Mouse (Mus musculus) stomach, embryonic 16.5 days (tissue): Measurements from ENCODE around the gene Fbxo3. TPM values are rescaled to one million over a fixed set of nuclear protein-coding genes. Genes with fewer than 3 reads are reported as not detected.
A peak's percentile ranks its signal among the peaks of the same experiment; 100 is the strongest.
"Not testable (repeated sequence)": the region's sequence is repeated elsewhere in the genome, so short reads cannot be mapped to it uniquely, and the experiment has no call there.

Source experiments
- ATAC-seq: fragments of 200-750 bp; cut with Nextera tagmentation; 2 replicates; pipeline ENCODE4 v1.8.0; 2017; ENCODE audit warnings: moderate number of reproducible peaks, moderate TSS enrichment; ENCODE audit not compliant: insufficient read depth, low FRiP score
- H3K27ac ChIP-seq: fragments of 300-500 bp; sonication (generic); 2 replicates; pipeline ENCODE4 v1.5.1; 2014; ENCODE audit warnings: low read length
- H3K27me3 ChIP-seq: fragments of 300-500 bp; sonication (generic); 2 replicates; pipeline ENCODE4 v1.6.1; 2014; ENCODE audit warnings: low read length, control low read depth, mixed read lengths; ENCODE audit not compliant: control insufficient read depth, insufficient read depth
- H3K36me3 ChIP-seq: fragments of 300-500 bp; sonication (generic); 2 replicates; pipeline ENCODE4 v1.6.1; 2014; ENCODE audit warnings: low read length; ENCODE audit not compliant: control insufficient read depth, insufficient read depth
- H3K4me1 ChIP-seq: fragments of 300-500 bp; sonication (generic); 2 replicates; pipeline ENCODE4 v1.6.1; 2014; ENCODE audit warnings: low read length, control low read depth, mixed read lengths; ENCODE audit not compliant: control insufficient read depth, insufficient read depth
- H3K4me2 ChIP-seq: fragments of 300-500 bp; sonication (generic); 2 replicates; pipeline ENCODE4 v1.6.1; 2014; ENCODE audit warnings: low read depth, low read length, mixed read lengths
- H3K4me3 ChIP-seq: fragments of 300-500 bp; sonication (generic); replicated peaks from 2 replicates; pipeline ENCODE4 v1.5.1; 2014; ENCODE audit warnings: mild to moderate bottlenecking, low read length
- H3K9ac ChIP-seq: fragments of 300-500 bp; sonication (generic); 2 replicates; pipeline ENCODE4 v1.6.1; 2014; ENCODE audit warnings: low read length
- H3K9me3 ChIP-seq: fragments of 300-500 bp; sonication (generic); replicated peaks from 2 replicates; pipeline ENCODE4 v1.6.1; 2016; ENCODE audit warnings: low read length, control low read depth; ENCODE audit not compliant: control insufficient read depth
- WGBS: fragments of 180-500 bp; shearing (Covaris S2); extraction: QIAGEN DNeasy Blood & Tissue Kit; methylation state at CpG from one replicate; pipeline ENCODE4 v1.1.7; 2014; 5-methylcytosine and 5-hydroxymethylcytosine counted together
- polyA plus RNA-seq: library from polyadenylated mRNA; unstranded; fragments of >200 nt; fragmentation: Nextera tagmentation; extraction: Ambion mirVana; gene quantifications from 2 replicates; pipeline ENCODE4 v1.2.1, GENCODE M21; 2015

Gene Fbxo3
- polyA plus RNA-seq, 1 experiment from 2014 or later = 64.2 TPM

DNA sequence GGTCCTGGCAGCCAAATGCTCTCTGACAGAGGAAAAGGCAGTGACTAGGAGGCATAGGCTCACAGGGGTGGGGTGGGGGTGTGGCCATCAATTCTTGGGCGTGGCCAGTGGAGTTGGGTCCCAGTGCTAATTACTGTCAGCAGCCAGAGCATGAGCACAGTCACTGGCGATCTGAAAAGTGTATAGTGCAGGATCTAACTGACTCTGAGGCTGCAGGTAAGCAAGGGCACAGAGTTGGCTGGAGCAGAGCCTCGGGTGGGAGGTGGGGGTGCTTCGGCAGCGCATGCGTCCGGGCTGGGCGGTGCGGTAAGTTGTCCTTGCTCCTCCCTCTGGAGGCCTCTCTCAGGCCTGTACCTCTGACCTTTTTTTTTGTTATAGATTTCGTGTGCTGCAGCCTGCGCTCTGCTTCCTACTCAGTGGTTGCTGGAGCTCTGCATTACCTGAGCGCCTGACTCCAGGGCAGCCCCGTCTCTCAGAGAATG lies 42.2 kb downstream of the Fbxo3 start, which contains the start of gene Cd59b:
Gene Cd59b, plus strand, starts transcription at position 146 of the 482 bp plus-strand sequence.
- peak; percentile 87 for ATAC-seq
- H3K4me1 ChIP-seq = no peaks in the 10 kb centered on the region
- peak within 1 kb of the TSS; percentile 51 for H3K4me3 ChIP-seq
- no peaks in the 10 kb centered on the region for H3K36me3 ChIP-seq
- no peak within 1 kb of the TSS; the same call in 1 of the 2 replicates for H3K27ac ChIP-seq
- no peaks in the 10 kb centered on the region for H3K27me3 ChIP-seq
- 9% methylated on average over 13 of the region's 13 CpGs for WGBS
- peak within 1 kb of the TSS; percentile 55 for H3K4me2 ChIP-seq
- H3K9me3 ChIP-seq = no peaks in the 10 kb centered on the region
- H3K9ac ChIP-seq = peak within 1 kb of the TSS; percentile 64

DNA sequence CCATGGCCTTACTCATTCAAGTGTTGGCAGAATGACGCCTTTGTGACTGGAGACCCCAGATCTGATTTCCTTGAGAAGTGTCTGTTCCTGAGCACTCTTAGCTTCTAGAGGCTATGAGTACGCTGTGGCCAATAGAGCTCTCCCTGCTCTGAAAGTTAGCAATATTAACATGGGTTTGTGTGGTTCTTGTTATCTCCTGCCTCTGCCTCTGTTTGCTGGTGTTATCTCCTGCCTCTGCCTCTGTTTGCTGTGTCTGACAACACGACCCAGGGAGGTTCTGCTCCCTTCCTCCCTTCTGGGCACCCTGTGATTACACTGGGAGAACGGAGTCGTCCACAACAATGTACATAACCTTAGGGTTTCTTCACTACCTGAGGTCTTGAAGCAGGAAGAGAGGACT lies 50.8 kb downstream of the Fbxo3 start:
- H3K4me2 ChIP-seq, H3K36me3 ChIP-seq, H3K9me3 ChIP-seq, H3K4me1 ChIP-seq, H3K27me3 ChIP-seq, H3K27ac ChIP-seq, H3K9ac ChIP-seq, H3K4me3 ChIP-seq: not testable (repeated sequence)
- ATAC-seq = peak; percentile 68
- WGBS = 37% methylated on average over 5 of the region's 5 CpGs

DNA sequence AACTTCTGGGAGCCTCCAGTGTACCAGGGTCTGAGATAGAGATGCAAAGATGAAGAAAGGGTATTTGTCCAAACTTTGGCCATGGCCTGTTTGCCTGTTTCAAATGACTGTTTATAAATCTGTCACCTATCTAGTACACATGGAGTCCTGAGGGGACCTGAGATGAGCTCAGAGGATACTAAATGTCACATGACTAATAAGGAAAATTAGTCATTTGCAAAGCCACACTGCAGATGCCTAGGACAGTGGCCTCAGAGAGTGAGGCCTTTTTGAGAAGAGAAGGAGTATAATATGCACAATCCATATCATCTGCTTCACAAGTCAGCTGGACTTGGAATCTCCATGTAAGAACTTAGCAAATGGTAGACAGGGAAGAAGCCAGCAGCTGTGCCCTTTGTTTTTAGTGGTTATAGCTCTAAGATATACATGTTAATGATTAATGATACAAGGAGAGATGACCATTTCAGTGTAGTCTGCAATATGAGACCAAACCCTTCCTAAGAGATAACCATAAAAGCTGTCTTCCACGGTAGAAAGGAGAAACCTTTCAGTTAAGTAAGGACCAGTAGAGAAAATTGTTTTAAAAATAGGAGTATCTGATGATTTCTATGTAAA lies 54.0 kb downstream of the Fbxo3 start:
- not testable (repeated sequence) for H3K9me3 ChIP-seq, H3K36me3 ChIP-seq, H3K4me2 ChIP-seq, H3K27me3 ChIP-seq, H3K9ac ChIP-seq, ATAC-seq, H3K4me3 ChIP-seq, H3K27ac ChIP-seq, H3K4me1 ChIP-seq
- WGBS = no CpG with 5 or more reads among the region's 1 CpGs

DNA sequence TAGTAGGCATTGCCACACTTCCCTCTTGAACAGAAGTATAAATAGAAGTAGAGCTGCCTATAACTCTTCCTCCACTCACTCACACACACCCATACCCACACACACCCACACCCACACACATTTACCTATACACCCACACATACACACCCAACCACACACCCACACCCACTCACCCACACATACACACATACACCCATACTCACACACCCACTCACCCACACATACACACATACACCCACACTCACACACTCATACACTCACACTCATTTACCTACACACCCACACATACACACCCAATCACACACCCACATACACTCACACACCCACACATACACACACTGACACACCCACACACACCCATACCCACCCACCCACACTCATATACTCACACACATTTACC lies 55.0 kb downstream of the Fbxo3 start:
- no peak overlapping the region for H3K27ac ChIP-seq
- no peaks in the 10 kb centered on the region for H3K4me1 ChIP-seq
- H3K9me3 ChIP-seq = no peaks in the 10 kb centered on the region
- H3K27me3 ChIP-seq = no peaks in the 10 kb centered on the region
- H3K4me2 ChIP-seq = no peak overlapping the region
- H3K36me3 ChIP-seq = no peaks in the 10 kb centered on the region
- no peak overlapping the region for H3K4me3 ChIP-seq
- H3K9ac ChIP-seq = no peak overlapping the region
- 0 out of 2 replicates have a peak, but pooled peaks have one; percentile 14 for ATAC-seq

DNA sequence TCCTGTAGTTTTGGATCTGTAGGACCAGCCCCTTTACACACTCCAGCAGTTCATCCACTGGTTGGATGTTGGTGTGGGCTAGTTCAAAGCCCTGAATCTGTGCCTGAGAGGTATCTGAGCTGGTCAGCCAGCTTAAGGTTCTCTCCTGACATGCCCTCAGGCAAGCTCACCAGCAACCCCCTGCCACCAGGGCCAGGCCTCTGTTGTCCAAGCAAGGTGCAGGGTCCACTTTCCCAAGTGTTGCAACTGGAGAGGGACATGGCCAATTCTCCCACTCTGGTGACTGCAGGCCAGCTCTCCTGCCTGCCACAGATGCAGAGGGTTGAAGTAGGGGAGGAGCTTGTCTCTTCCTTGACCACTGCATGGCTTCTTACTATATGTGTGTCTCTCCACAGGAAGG lies 56.5 kb downstream of the Fbxo3 start:
- H3K9ac ChIP-seq, H3K27me3 ChIP-seq, H3K4me3 ChIP-seq, H3K9me3 ChIP-seq, H3K4me2 ChIP-seq, H3K36me3 ChIP-seq, ATAC-seq, H3K27ac ChIP-seq, H3K4me1 ChIP-seq: not testable (repeated sequence)

DNA sequence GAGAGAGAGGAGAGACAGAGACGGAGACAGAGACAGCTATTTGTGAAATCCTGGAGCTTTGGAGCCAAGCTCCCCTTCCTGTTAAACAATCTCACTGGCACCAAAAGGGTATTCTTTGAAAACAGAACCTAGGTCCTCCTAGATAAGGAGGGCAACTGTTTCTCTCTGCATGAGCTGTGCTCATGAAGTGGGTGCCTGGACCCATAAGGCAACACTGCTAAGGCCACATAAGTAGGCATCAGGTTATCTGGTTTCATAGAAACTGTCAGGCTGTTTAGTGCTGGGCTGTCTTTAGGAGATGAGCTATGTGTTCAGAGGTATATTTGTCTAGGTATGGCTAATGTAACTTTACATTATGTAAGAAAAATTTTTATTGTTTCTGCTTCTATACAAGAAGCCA lies 60.0 kb downstream of the Fbxo3 start:
- H3K27me3 ChIP-seq, ATAC-seq: not testable (repeated sequence)

DNA sequence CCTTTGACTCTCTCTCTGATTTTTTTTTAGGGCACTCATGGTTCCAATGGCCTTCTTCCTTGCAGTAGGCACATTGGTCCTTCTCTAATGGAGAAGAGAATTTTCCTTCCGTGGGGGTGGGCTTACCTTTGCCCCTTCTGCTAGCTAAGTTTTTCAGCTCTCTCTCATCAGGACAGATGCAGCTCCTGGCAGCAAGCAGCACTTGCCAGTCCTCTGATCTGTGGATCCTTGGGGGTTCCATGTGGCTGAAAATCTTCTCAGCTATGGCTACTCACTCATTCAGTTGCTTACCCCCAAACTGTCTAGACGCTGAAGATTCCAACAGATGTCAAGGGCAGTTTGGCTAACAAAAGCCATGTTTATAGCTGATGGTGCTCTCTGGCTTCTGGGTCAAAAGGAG lies 65.8 kb downstream of the Fbxo3 start:
- H3K4me2 ChIP-seq = no peak overlapping the region
- no peaks in the 10 kb centered on the region for H3K27me3 ChIP-seq
- no peaks in the 10 kb centered on the region for H3K9me3 ChIP-seq
- H3K4me3 ChIP-seq = no peak overlapping the region
- no peak for ATAC-seq
- no peak overlapping the region for H3K27ac ChIP-seq
- H3K4me1 ChIP-seq = peaks cover 6% of the 10 kb centered on the region; the same call in 1 of the 2 replicates
- H3K36me3 ChIP-seq = no peaks in the 10 kb centered on the region
- WGBS = 71% methylated on average over 2 of the region's 2 CpGs
- H3K9ac ChIP-seq = no peak overlapping the region

More for the DNA sequence above, 60.0 kb downstream of the Fbxo3 start:
- H3K9me3 ChIP-seq, H3K4me2 ChIP-seq, H3K27ac ChIP-seq, H3K9ac ChIP-seq, H3K36me3 ChIP-seq, H3K4me1 ChIP-seq, H3K4me3 ChIP-seq: not testable (repeated sequence)
- WGBS = 92% methylated on average over 1 of the region's 1 CpGs

DNA sequence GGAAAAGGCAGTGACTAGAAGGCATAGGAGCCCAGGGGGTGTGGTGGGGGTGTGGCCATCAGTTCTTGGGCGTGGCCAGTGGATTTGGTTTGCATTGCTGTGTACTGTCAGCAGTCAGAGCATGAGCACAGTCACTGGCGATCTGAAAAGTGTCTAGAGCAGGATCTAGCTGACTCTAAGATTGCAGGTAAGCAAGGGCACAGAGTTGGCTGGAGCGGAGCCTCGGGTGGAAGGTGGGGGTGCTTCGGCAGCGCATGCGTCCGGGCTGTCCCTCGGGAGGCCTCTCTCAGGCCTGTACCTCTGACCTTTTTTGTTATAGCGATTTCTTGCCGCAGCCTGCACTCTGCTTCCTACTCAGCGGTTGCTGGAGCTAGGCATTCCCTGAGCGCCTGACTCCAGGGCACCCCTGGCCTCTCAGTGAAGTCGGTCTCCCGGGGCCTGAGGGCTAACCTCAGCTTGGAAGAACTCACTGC lies 68.3 kb downstream of the Fbxo3 start, which contains the start of gene Cd59a:
Gene Cd59a, plus strand, starts transcription at position 61 of the 473 bp plus-strand sequence.
- no peaks in the 10 kb centered on the region for H3K27me3 ChIP-seq
- peak within 1 kb of the TSS; percentile 76 for H3K27ac ChIP-seq
- WGBS = 2% methylated on average over 15 of the region's 15 CpGs
- peak within 1 kb of the TSS; percentile 58 for H3K4me3 ChIP-seq
- H3K4me2 ChIP-seq = peak within 1 kb of the TSS; percentile 63
- no peaks in the 10 kb centered on the region for H3K9me3 ChIP-seq
- no peaks in the 10 kb centered on the region for H3K36me3 ChIP-seq
- peak; percentile 92 for ATAC-seq
- H3K9ac ChIP-seq = peak within 1 kb of the TSS; percentile 71
- H3K4me1 ChIP-seq = peaks cover 11% of the 10 kb centered on the region; the same call in 1 of the 2 replicates

DNA sequence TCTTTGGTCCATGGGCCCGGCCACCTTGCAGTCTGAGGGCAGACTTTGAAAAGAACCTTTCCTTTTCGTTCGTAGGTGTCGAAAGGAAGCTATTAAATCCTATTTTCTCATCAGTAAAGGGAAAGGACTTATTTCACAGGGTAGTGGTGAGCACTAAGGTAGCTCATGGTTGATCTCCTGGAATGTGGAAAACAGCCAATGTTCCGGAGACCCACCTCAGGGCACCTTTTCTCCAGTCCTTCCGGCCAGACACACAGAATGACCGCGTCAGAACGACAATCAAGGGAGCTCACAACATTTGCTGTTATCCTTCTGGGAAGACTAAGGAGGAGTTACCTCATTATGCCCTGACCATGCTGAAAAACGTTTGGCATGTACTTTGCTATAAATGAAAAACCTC lies 68.7 kb downstream of the Fbxo3 start:
- H3K27ac ChIP-seq = peak overlapping the region; percentile 76
- ATAC-seq = no peak
- 40% methylated on average over 10 of the region's 10 CpGs for WGBS

More for the DNA sequence above, 68.7 kb downstream of the Fbxo3 start:
- Histone ChIP-seq H3K9ac (peak overlapping the region; percentile 71), H3K4me2 (peak overlapping the region; percentile 63), H3K27me3 (no peaks in the 10 kb centered on the region), H3K4me3 (peak overlapping the region; percentile 58), H3K4me1 (peaks cover 11% of the 10 kb centered on the region; the same call in 1 of the 2 replicates), H3K9me3 (no peaks in the 10 kb centered on the region), H3K36me3 (no peaks in the 10 kb centered on the region)
